Mouse (Mus musculus): ENCODE data around the gene Nrip1. TPM values are rescaled to one million over a fixed set of nuclear protein-coding genes. Genes with fewer than 3 reads are reported as not detected.

Gene Nrip1
- 32.0 and 32.1 TPM in 2 replicates for polyA plus RNA-seq (2016; fragmentation: Nextera tagmentation; extraction: Ambion mirVana)

DNA sequence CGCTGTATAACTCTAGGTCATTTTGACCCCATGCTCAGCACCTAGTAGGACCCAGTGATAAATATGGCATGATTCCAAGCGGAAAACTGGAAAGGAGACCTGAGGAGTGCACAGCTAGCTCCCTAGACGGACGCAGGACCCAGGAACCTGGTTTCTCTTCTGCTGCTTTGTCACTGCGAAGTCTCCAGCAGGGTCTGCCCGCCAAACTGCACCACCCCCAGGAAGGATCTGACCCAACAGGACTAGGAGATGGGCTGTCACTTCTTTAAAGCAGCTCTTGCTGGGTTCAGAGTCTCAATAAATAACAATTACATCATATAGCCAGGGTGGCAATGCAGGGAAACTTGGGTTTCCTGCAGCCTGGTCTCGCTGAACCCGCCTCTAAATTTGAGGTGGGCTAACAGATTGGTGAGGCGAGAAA, at the start of gene Nrip1:
Nrip1 (minus strand) TSS at position 157 of the 421 bp plus-strand sequence.
- WGBS (ENCODE audit: insufficient replicate concordance), result 2% methylated on average over 9 of the region's 9 CpGs
- Histone ChIP-seq H3K9ac (peak within 1 kb of the TSS; percentile 100), H3K4me2 (peak within 1 kb of the TSS; percentile 85), H3K27me3 (replicated peaks) (no peaks in the 10 kb centered on the region), H3K9me3 (replicated peaks) (no peaks in the 10 kb centered on the region), H3K4me3 (peak within 1 kb of the TSS; percentile 89), H3K36me3 (no peaks in the 10 kb centered on the region), H3K4me1 (peaks cover 37% of the 10 kb centered on the region), H3K27ac (peak within 1 kb of the TSS; percentile 98)
- ATAC-seq, result no peak

DNA sequence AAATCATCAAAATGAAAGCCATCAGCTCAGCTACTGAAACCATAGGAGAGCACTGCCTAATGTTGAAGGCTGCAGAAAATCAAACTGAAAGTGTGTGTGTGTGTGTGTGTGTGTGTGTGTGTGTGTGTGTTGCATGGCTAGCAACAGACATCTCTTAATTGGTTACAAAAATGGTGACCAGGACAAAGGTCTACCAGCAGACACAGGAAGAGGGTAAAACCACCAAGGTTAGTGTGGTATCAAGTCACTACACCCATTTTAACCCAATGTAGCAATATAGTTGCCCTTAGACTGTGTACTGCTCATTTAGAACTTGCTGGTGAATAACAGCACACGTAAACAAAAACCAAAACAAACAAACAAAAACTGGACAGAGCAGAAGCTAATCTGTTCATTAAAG, 48.9 kb upstream of the Nrip1 start:
- H3K9ac ChIP-seq, result no peak overlapping the region
- WGBS (ENCODE audit: insufficient replicate concordance), result 61% methylated on average over 1 of the region's 1 CpGs
- H3K27me3 ChIP-seq (replicated peaks), result no peaks in the 10 kb centered on the region
- H3K36me3 ChIP-seq, result no peaks in the 10 kb centered on the region
- H3K9me3 ChIP-seq (replicated peaks), result no peaks in the 10 kb centered on the region
- no peak overlapping the region for H3K4me2 ChIP-seq
- no peak overlapping the region for H3K27ac ChIP-seq
- H3K4me1 ChIP-seq, result no peaks in the 10 kb centered on the region
- ATAC-seq, result no peak
- no peak overlapping the region for H3K4me3 ChIP-seq

DNA sequence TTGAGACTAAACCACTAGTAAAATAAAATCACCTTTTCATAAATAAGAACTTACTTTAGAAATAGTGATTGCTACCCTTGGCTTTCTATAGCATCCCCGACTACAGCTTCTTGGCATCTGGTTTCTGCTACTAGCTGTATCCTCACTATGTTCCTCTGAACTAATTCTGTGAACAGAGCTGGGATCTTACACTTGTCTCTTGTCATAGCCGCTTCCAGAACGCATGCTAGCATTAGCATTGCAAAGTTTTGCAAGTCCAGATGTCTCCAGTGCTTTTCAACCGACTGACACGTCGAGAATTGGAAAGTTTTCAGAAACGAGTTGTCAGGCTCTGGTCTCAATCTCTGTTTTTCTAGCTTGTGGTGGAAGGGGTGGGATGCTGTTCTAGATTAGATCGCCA, 46.2 kb upstream of the Nrip1 start:
- no peak overlapping the region for H3K27ac ChIP-seq
- H3K4me2 ChIP-seq, result no peak overlapping the region
- WGBS (ENCODE audit: insufficient replicate concordance), result 60% methylated on average over 8 of the region's 8 CpGs
- no peak overlapping the region for H3K9ac ChIP-seq
- no peak overlapping the region for H3K4me3 ChIP-seq
- H3K36me3 ChIP-seq, result no peaks in the 10 kb centered on the region
- H3K9me3 ChIP-seq (replicated peaks), result no peaks in the 10 kb centered on the region
- no peak for ATAC-seq
- no peaks in the 10 kb centered on the region for H3K27me3 ChIP-seq (replicated peaks)
- no peaks in the 10 kb centered on the region for H3K4me1 ChIP-seq

- no peak overlapping the region for H3K4me2 ChIP-seq
- no peaks in the 10 kb centered on the region for H3K27me3 ChIP-seq (replicated peaks)
- H3K9ac ChIP-seq, result no peak overlapping the region
- WGBS (ENCODE audit: insufficient replicate concordance), result 83% methylated on average over 2 of the region's 2 CpGs
- no peaks in the 10 kb centered on the region for H3K36me3 ChIP-seq
- H3K9me3 ChIP-seq (replicated peaks), result no peaks in the 10 kb centered on the region
- H3K27ac ChIP-seq, result no peak overlapping the region
- H3K4me1 ChIP-seq, result no peaks in the 10 kb centered on the region
- ATAC-seq, result no peak
- H3K4me3 ChIP-seq, result no peak overlapping the region
Observed at GRCm38 (mm10) chr16:76416477-76416876, 42.9 kb upstream of the Nrip1 start.

DNA sequence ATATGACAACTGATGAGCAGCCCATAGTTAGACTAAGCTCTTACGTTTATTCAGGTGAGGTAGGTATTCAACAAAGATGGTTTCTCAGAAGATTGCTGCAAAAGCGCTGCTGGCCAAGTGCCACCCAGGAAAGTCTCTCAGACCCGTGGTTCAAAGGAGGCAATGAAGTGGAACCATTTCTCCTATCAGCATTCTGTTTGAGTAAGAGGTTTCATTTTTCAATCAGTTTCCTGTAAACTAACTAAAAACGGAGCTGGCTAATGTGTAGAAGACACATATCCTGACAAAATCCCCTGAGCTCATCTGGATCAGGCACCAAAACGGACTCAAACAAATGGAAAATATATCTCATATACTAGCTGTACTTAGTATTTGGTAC, 42.4 kb upstream of the Nrip1 start:
- no peak overlapping the region for H3K27ac ChIP-seq
- H3K4me3 ChIP-seq, result no peak overlapping the region
- H3K36me3 ChIP-seq, result no peaks in the 10 kb centered on the region
- H3K9ac ChIP-seq, result no peak overlapping the region
- no peaks in the 10 kb centered on the region for H3K4me1 ChIP-seq
- no peak overlapping the region for H3K4me2 ChIP-seq
- H3K27me3 ChIP-seq (replicated peaks), result no peaks in the 10 kb centered on the region
- no peak for ATAC-seq
- H3K9me3 ChIP-seq (replicated peaks), result no peaks in the 10 kb centered on the region
- WGBS (ENCODE audit: insufficient replicate concordance), result 69% methylated on average over 5 of the region's 5 CpGs

DNA sequence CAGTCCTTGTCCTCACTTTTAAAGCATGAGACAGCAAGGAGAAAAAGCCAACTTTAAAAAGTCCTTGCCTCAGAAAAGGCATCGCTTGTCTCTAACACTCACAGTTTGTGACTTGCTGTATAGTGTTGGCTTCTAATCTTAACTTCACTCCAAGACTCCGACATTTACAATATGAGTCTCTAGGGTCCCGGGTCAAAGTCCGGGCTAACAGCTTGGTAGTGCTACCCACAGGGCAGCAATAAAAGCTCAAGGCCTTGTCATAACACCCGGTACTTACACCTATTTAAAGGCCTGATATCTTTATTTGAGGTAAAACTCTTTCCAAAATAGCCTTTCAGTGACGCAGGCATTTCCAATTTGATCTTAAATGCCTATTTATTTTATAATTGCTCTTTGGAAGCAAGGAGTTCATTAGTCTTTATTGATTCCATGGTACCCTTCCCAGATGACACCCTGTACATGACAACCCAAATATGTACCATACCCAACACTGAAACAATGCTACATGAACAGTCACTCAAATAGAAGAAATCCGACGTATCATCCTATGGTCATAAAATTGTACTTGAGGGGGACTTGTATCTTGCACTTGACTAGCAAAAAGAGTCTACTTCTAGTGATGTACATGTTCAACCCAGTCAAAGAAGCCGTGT, 41.9 kb upstream of the Nrip1 start:
- WGBS (ENCODE audit: insufficient replicate concordance), result 82% methylated on average over 9 of the region's 9 CpGs
- no peak overlapping the region for H3K27ac ChIP-seq
- no peaks in the 10 kb centered on the region for H3K9me3 ChIP-seq (replicated peaks)
- H3K4me1 ChIP-seq, result no peaks in the 10 kb centered on the region
- no peak for ATAC-seq
- no peak overlapping the region for H3K4me2 ChIP-seq
- H3K36me3 ChIP-seq, result no peaks in the 10 kb centered on the region
- H3K27me3 ChIP-seq (replicated peaks), result no peaks in the 10 kb centered on the region
- no peak overlapping the region for H3K9ac ChIP-seq
- H3K4me3 ChIP-seq, result no peak overlapping the region

DNA sequence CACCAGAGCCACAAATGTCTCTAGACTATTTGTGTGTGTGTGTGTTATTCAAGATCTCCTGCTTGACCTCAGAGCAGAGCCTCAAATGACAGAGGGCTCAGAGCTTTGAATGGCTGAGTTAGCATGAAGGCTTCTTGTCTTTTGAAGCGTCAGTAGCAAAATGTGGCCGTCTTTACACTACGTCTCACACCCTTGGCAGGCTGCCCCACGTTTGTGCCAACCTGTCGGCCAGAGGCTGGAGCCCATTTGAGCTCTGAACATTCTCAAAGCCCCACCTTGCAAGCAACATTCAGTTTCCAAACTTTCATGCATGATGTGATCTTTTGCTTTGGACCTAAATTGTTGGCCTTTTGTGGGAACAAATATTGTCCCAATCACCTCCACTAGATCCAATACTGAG, 40.9 kb upstream of the Nrip1 start:
- H3K9me3 ChIP-seq (replicated peaks), result no peaks in the 10 kb centered on the region
- no peak overlapping the region for H3K4me3 ChIP-seq
- H3K9ac ChIP-seq, result no peak overlapping the region
- H3K27ac ChIP-seq, result no peak overlapping the region
- H3K4me2 ChIP-seq, result no peak overlapping the region
- no peaks in the 10 kb centered on the region for H3K36me3 ChIP-seq
- ATAC-seq, result no peak
- 73% methylated on average over 5 of the region's 5 CpGs for WGBS (ENCODE audit: insufficient replicate concordance)
- H3K4me1 ChIP-seq, result no peaks in the 10 kb centered on the region
- H3K27me3 ChIP-seq (replicated peaks), result no peaks in the 10 kb centered on the region

DNA sequence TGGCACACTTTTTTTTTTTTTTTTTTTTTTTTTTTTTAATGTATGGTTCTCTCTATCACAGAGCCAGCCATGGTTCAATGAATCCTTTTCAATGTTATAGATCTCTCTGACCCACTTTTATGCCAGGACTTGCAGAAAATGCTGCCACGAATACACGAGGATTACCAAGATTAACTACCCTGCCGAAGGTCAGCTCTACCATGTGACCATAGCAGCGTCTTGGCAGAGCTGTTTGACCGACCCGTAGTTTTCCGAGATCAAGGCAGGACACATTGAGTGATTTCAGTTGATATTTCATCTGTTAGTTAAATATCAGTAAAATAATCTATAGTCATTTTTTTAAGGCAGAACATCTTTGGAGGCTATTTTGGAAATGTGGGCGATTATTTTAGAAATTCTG, 40.0 kb upstream of the Nrip1 start:
- Histone ChIP-seq H3K27me3 (replicated peaks) (no peaks in the 10 kb centered on the region), H3K36me3 (no peaks in the 10 kb centered on the region), H3K4me3 (no peak overlapping the region), H3K4me1 (0 out of 2 replicates have a peak, but pooled peaks cover 3% of the 10 kb centered on the region), H3K9ac (no peak overlapping the region), H3K9me3 (replicated peaks) (no peaks in the 10 kb centered on the region), H3K4me2 (no peak overlapping the region), H3K27ac (no peak overlapping the region)
- WGBS (ENCODE audit: insufficient replicate concordance), result 83% methylated on average over 8 of the region's 8 CpGs
- no peak for ATAC-seq

- Histone ChIP-seq H3K4me2 (no peak overlapping the region), H3K4me3 (no peak overlapping the region), H3K27me3 (replicated peaks) (no peaks in the 10 kb centered on the region), H3K36me3 (no peaks in the 10 kb centered on the region), H3K9ac (no peak overlapping the region), H3K4me1 (peaks cover 14% of the 10 kb centered on the region; the same call in 1 of the 2 replicates), H3K27ac (no peak overlapping the region), H3K9me3 (replicated peaks) (no peaks in the 10 kb centered on the region)
- ATAC-seq, result no peak
- WGBS (ENCODE audit: insufficient replicate concordance), result 30% methylated on average over 1 of the region's 1 CpGs
Observed at GRCm38 (mm10) chr16:76409355-76409722, 35.7 kb upstream of the Nrip1 start.

DNA sequence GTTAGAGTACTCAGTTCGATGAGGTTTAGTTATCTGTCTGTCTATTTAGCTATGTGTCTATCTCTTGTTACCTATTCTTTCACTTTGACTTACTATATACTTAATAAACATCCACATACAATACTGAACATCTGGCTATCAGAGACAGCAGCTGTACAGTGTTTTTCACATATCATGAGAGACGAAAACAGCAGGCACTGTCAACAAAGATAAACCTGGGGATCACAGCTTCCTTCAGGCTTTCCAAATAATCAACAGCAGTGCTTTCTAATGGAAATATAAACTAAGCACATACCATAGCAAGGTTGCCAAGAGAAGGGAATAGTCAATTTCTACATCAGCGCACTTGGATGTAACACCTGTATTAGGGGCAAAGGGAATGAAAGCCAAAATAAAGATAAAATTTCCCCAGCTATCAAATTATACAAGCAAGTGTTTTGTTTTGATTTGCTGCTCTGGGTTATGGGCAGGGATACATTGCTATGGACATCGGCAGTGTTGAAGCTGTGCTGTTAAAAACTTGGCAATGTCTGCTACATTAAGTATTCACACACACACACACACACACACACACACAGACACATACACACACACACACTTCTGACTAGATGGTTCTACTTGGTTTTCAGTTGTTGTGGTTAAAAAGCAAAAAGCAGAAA, 35.2 kb upstream of the Nrip1 start:
- Histone ChIP-seq H3K27ac (no peak overlapping the region), H3K4me2 (no peak overlapping the region), H3K27me3 (replicated peaks) (no peaks in the 10 kb centered on the region), H3K9me3 (replicated peaks) (no peaks in the 10 kb centered on the region), H3K4me1 (peaks cover 14% of the 10 kb centered on the region; the same call in 1 of the 2 replicates), H3K9ac (no peak overlapping the region), H3K36me3 (no peaks in the 10 kb centered on the region), H3K4me3 (no peak overlapping the region)
- whole genome bisulfite sequencing (ENCODE audit: insufficient replicate concordance), result 59% methylated on average over 4 of the region's 4 CpGs
- no peak for ATAC-seq

GRCm38 (mm10) chr16:76408241-76408640, 34.6 kb upstream of the Nrip1 start:
- H3K4me1 ChIP-seq, result peaks cover 14% of the 10 kb centered on the region; the same call in 1 of the 2 replicates
- no peaks in the 10 kb centered on the region for H3K36me3 ChIP-seq
- H3K9ac ChIP-seq, result no peak overlapping the region
- no peak for ATAC-seq
- no peak overlapping the region for H3K27ac ChIP-seq
- H3K4me3 ChIP-seq, result no peak overlapping the region
- H3K9me3 ChIP-seq (replicated peaks), result no peaks in the 10 kb centered on the region
- H3K4me2 ChIP-seq, result no peak overlapping the region
- no peaks in the 10 kb centered on the region for H3K27me3 ChIP-seq (replicated peaks)
- 77% methylated on average over 8 of the region's 8 CpGs for WGBS (ENCODE audit: insufficient replicate concordance)

- no peak for ATAC-seq
- Histone ChIP-seq H3K9me3 (replicated peaks) (no peaks in the 10 kb centered on the region), H3K27me3 (replicated peaks) (no peaks in the 10 kb centered on the region), H3K4me3 (no peak overlapping the region), H3K9ac (no peak overlapping the region), H3K4me1 (peaks cover 14% of the 10 kb centered on the region; the same call in 1 of the 2 replicates), H3K4me2 (0 out of 2 replicates have a peak overlapping the region, but pooled peaks have one; percentile 12), H3K36me3 (no peaks in the 10 kb centered on the region), H3K27ac (no peak overlapping the region)
- WGBS (ENCODE audit: insufficient replicate concordance), result 53% methylated on average over 13 of the region's 13 CpGs
Observed at GRCm38 (mm10) chr16:76407321-76407920, 33.8 kb upstream of the Nrip1 start.
